Mouse (Mus musculus): ENCODE data around the gene Gm30737.
"Not testable (repeated sequence)": the region's sequence is repeated elsewhere in the genome, so short reads cannot be mapped to it uniquely, and the experiment has no call there.

Gene Gm30737

GRCm38 (mm10) chrY:14400410-14400809 is at the start of gene Gm30737:
TSS of gene Gm30737 (plus strand) at chrY:14400710.
- not testable (repeated sequence) for DNase-seq (ENCODE audit: low spot score in 2 of 2)
